Mouse (Mus musculus): ENCODE results near the gene Gpt2. TPM values are rescaled to one million over a fixed set of nuclear protein-coding genes. Genes with fewer than 3 reads are reported as not detected.

Gpt2 gene
- polyA plus RNA-seq (2012; rRNA removed; ENCODE audit: low replicate concordance), result 72.9 and 173 TPM in 2 replicates

DNA sequence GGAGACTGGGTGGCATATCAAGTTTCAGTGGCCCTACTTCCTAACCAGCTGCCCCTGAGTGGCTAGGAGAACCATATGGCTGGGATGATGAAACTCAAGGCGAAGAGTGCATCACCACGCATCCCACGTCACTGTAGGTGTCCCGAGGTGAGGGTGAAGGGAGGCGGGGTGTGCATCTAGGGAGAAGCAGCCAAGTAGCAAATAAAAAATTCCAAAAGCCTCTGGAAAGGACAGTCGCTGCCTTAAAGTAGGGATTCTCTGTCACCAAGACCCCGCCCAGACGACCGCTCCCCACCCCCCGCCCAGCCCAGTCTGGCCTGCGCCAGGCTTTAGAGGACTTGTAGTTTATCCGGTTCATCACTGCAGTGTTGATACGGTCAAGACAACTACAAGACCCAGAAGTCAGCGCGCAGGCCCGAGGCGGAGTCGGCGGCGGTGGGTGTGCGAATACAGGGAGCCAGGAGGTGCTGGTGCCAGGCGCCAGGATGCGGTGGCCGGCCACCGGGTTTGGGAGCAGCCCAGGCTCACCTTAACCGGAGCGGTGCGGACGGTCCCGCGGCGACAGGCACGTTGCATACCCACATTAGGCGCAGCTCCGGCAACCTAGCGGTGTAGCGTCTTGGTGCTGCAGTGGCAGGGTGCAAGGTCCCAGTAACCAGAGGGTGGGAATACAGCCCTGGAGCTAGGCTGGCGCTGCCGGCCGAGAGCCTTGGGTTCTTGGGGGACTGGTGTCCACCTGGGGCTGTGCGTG, at the start of gene Gpt2:
Gene Gpt2 (plus strand): TSS at position 452 of the 751 bp plus-strand sequence.

DNA sequence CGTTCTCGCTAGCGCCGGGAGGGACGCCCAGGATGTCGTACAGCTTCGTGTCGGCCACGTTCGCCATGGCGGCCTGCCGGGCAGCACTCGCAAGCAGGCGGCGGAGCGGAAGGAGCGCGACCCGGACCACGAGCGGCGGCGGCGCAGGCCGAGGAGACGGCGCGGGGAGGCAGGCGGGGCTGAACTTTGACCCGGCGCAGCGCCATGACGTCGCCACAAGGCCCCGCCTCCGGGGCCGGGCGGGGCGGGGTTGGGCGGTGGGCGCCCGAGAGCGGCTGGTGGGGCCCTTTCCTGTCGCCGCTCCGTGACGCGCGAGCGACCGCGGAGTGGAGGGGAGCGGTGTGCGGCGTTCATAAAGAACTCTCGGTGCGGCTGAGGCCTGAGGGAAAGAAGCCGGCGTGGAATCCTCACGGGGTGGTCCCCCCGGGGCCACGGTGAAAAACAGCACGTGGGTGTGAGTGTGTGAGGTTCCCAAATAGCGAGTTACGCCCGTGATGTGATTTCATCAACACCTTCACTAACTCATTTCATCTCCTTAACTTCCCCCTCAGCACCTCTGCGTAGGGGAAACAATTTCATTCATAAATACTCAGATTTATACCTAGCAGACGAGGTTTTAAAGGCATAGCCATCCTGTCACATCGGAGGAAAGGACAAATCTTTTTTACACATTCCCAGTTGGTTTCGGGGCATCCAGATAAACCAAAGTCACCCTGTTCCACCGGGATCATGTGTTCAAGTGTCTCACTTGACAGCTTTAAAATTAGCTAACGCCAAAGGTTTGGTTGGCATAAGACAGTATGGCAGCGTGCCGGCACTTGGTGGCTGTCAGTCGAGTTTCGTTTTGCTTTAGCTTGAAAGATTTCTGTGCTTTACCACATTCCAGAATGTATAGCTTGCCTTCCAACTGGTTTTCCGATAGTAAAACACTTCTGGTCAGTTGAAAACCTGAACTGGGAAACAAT, 63.1 kb downstream of the Gpt2 start, which contains the start of gene Dnaja2:
Gene Dnaja2 (minus strand): TSS at position 164 of the 965 bp plus-strand sequence.

Other genes starting within 250 kb of the Gpt2 start
- gene Orc6, start 192.9 kb upstream of the Gpt2 start, polyA plus RNA-seq (2012; rRNA removed; ENCODE audit: low replicate concordance), result 16.0 and 20.7 TPM in 2 replicates
- 31.2 and 34.6 TPM in 2 replicates for gene Vps35, start 192.8 kb upstream of the Gpt2 start, polyA plus RNA-seq (2012; rRNA removed; ENCODE audit: low replicate concordance)
- 0.24 and 0.96 TPM in 2 replicates for gene Mylk3, start 106.2 kb upstream of the Gpt2 start, polyA plus RNA-seq (2012; rRNA removed; ENCODE audit: low replicate concordance)
- 4.8 and 5.5 TPM in 2 replicates for gene 4921524J17Rik, start 59.7 kb upstream of the Gpt2 start, polyA plus RNA-seq (2012; rRNA removed; ENCODE audit: low replicate concordance)
- 12.6 and 13.4 TPM in 2 replicates for gene Dnaja2, start 62.8 kb downstream of the Gpt2 start, polyA plus RNA-seq (2012; rRNA removed; ENCODE audit: low replicate concordance)
- gene Neto2, start 208.3 kb downstream of the Gpt2 start, polyA plus RNA-seq (2012; rRNA removed; ENCODE audit: low replicate concordance), result 0.24 and 2.8 TPM in 2 replicates

Measured in subcutaneous adipose tissue, adult 2 months (tissue).